Mouse (Mus musculus): ENCODE measurements around the gene Vps45. TPM values are rescaled to one million over a fixed set of nuclear protein-coding genes. Genes with fewer than 3 reads are reported as not detected.

The Vps45 gene
- polyA plus RNA-seq, 1 experiment from 2014 or later = 27.9 TPM

GRCm38 (mm10) chr3:96082100-96082499 is 23.8 kb upstream of the Vps45 start:
- H3K27ac ChIP-seq (ENCODE audit: low read depth, low read length) = no peak overlapping the region
- no peaks in the 10 kb centered on the region for H3K9me3 ChIP-seq (ENCODE audit: control insufficient read depth, low read length)
- no peaks in the 10 kb centered on the region for H3K27me3 ChIP-seq (ENCODE audit: control insufficient read depth, insufficient read depth, low read length)
- H3K4me3 ChIP-seq (ENCODE audit: low read depth, low read length) = no peak overlapping the region
- 91% methylated on average over 2 of the region's 2 CpGs for WGBS
- no peaks in the 10 kb centered on the region for H3K4me1 ChIP-seq (replicated peaks; ENCODE audit: control insufficient read depth, insufficient read depth, low read length)
- H3K4me2 ChIP-seq (replicated peaks; ENCODE audit: low read depth, low read length) = no peak overlapping the region
- H3K36me3 ChIP-seq (ENCODE audit: control insufficient read depth, insufficient read depth, low read length) = no peaks in the 10 kb centered on the region
- no peak overlapping the region for H3K9ac ChIP-seq (ENCODE audit: low read depth, low read length)
- ATAC-seq (ENCODE audit: low FRiP score) = no peak
- no peak for DNase-seq (ENCODE audit: low spot score)

GRCm38 (mm10) chr3:96081650-96082049 is 23.4 kb upstream of the Vps45 start:
- Histone ChIP-seq H3K4me2 (replicated peaks; ENCODE audit: low read depth, low read length) (no peak overlapping the region), H3K4me3 (ENCODE audit: low read depth, low read length) (no peak overlapping the region), H3K4me1 (replicated peaks; ENCODE audit: control insufficient read depth, insufficient read depth, low read length) (no peaks in the 10 kb centered on the region), H3K27ac (ENCODE audit: low read depth, low read length) (no peak overlapping the region), H3K9me3 (ENCODE audit: control insufficient read depth, low read length) (no peaks in the 10 kb centered on the region), H3K36me3 (ENCODE audit: control insufficient read depth, insufficient read depth, low read length) (no peaks in the 10 kb centered on the region), H3K9ac (ENCODE audit: low read depth, low read length) (no peak overlapping the region), H3K27me3 (ENCODE audit: control insufficient read depth, insufficient read depth, low read length) (no peaks in the 10 kb centered on the region)
- DNase-seq (ENCODE audit: low spot score) = no peak
- WGBS = 93% methylated on average over 4 of the region's 4 CpGs
- no peak for ATAC-seq (ENCODE audit: low FRiP score)

- peak; percentile 36 for DNase-seq (ENCODE audit: low spot score)
- ATAC-seq (ENCODE audit: low FRiP score) = no peak
- H3K27me3 ChIP-seq (ENCODE audit: control insufficient read depth, insufficient read depth, low read length) = no peaks in the 10 kb centered on the region
- WGBS = 62% methylated on average over 1 of the region's 1 CpGs
- H3K27ac ChIP-seq (ENCODE audit: low read depth, low read length) = no peak overlapping the region
- no peaks in the 10 kb centered on the region for H3K36me3 ChIP-seq (ENCODE audit: control insufficient read depth, insufficient read depth, low read length)
- H3K9ac ChIP-seq (ENCODE audit: low read depth, low read length) = no peak overlapping the region
- no peak overlapping the region for H3K4me2 ChIP-seq (replicated peaks; ENCODE audit: low read depth, low read length)
- H3K4me1 ChIP-seq (replicated peaks; ENCODE audit: control insufficient read depth, insufficient read depth, low read length) = no peaks in the 10 kb centered on the region
- H3K4me3 ChIP-seq (ENCODE audit: low read depth, low read length) = no peak overlapping the region
- no peaks in the 10 kb centered on the region for H3K9me3 ChIP-seq (ENCODE audit: control insufficient read depth, low read length)
Measured at GRCm38 (mm10) chr3:96081006-96081405, 22.7 kb upstream of the Vps45 start.

DNA sequence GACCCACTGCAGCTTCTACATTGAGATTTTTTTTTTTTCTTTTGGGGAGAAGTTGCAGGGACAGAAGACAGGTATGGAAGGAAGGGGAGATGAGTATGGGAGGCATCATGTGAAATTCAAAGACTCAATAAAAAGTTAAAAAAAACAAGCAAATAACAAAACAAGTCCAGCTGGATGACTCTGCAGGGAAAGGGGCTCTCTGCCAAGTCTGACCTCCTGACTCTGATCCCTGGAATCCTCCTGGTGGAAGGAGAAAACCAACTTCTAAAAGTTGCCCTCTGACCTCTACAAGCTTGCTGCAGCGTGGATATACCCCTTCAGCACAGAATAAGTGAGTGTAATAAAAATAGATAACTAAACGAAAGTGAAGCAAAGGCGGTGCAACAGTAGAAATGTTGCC is 20.4 kb upstream of the Vps45 start:
- WGBS = 63% methylated on average over 3 of the region's 3 CpGs
- Histone ChIP-seq H3K9me3 (ENCODE audit: control insufficient read depth, low read length) (no peaks in the 10 kb centered on the region), H3K27ac (ENCODE audit: low read depth, low read length) (no peak overlapping the region), H3K36me3 (ENCODE audit: control insufficient read depth, insufficient read depth, low read length) (no peaks in the 10 kb centered on the region), H3K4me1 (replicated peaks; ENCODE audit: control insufficient read depth, insufficient read depth, low read length) (no peaks in the 10 kb centered on the region), H3K4me2 (replicated peaks; ENCODE audit: low read depth, low read length) (no peak overlapping the region), H3K4me3 (ENCODE audit: low read depth, low read length) (no peak overlapping the region), H3K27me3 (ENCODE audit: control insufficient read depth, insufficient read depth, low read length) (no peaks in the 10 kb centered on the region), H3K9ac (ENCODE audit: low read depth, low read length) (no peak overlapping the region)
- ATAC-seq (ENCODE audit: low FRiP score) = no peak
- DNase-seq (ENCODE audit: low spot score) = no peak

DNA sequence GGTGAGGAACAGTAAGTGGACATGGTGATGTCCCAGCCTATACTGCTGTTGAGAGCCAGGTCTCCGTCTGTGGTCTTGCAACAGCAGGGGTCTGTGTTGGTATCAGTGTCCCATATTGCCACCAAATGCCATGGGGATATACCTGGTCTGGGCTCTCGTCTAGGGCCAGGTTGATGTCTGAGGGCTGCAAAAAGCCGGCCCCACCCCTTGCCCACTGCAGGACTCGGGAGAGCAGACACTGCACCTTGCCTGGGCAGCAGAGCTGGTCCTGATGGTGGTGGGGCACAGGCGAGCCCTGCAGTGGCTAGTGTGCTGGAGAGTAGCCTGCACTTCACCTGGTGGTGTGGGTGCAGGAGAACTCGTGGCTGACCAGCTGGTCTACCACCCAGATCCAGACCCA is 19.8 kb upstream of the Vps45 start:
- DNase-seq (ENCODE audit: low spot score) = no peak
- H3K4me3 ChIP-seq (ENCODE audit: low read depth, low read length) = no peak overlapping the region
- 69% methylated on average over 6 of the region's 6 CpGs for WGBS
- H3K27ac ChIP-seq (ENCODE audit: low read depth, low read length) = no peak overlapping the region
- no peaks in the 10 kb centered on the region for H3K9me3 ChIP-seq (ENCODE audit: control insufficient read depth, low read length)
- no peaks in the 10 kb centered on the region for H3K4me1 ChIP-seq (replicated peaks; ENCODE audit: control insufficient read depth, insufficient read depth, low read length)
- no peak for ATAC-seq (ENCODE audit: low FRiP score)
- H3K4me2 ChIP-seq (replicated peaks; ENCODE audit: low read depth, low read length) = no peak overlapping the region
- no peaks in the 10 kb centered on the region for H3K36me3 ChIP-seq (ENCODE audit: control insufficient read depth, insufficient read depth, low read length)
- no peak overlapping the region for H3K9ac ChIP-seq (ENCODE audit: low read depth, low read length)
- no peaks in the 10 kb centered on the region for H3K27me3 ChIP-seq (ENCODE audit: control insufficient read depth, insufficient read depth, low read length)

DNA sequence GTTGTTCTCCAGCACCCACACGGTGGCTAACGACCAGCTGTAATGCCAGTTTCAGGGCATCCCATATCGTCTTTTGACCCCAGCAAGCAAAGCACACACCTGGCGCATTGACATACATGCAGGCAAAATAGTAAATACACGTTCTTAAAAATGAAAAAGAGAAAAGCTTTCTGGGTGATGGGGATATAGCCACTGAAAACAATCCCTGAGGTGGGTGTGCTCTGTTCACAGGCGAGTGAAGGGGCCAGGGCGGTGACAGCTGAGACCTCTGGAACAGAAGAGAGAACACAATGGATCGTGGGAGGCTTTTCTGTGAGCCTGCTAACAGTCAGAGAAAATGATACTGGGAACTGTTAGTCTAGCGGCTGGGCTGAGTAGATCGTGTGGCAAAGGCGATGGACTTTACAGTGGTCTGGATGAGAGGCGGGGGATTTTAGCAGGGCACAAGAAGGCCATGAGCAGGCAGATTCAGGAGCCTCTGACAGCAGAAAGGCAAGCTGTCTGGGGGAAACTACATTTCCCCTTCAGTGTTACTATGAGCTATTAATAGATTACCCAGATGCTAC is 14.7 kb upstream of the Vps45 start:
- H3K4me2 ChIP-seq (replicated peaks; ENCODE audit: low read depth, low read length) = no peak overlapping the region
- no peak overlapping the region for H3K27ac ChIP-seq (ENCODE audit: low read depth, low read length)
- 65% methylated on average over 12 of the region's 12 CpGs for WGBS
- no peak for DNase-seq (ENCODE audit: low spot score)
- H3K9ac ChIP-seq (ENCODE audit: low read depth, low read length) = no peak overlapping the region
- no peaks in the 10 kb centered on the region for H3K4me1 ChIP-seq (replicated peaks; ENCODE audit: control insufficient read depth, insufficient read depth, low read length)
- H3K9me3 ChIP-seq (ENCODE audit: control insufficient read depth, low read length) = no peaks in the 10 kb centered on the region
- no peak overlapping the region for H3K4me3 ChIP-seq (ENCODE audit: low read depth, low read length)
- no peaks in the 10 kb centered on the region for H3K36me3 ChIP-seq (ENCODE audit: control insufficient read depth, insufficient read depth, low read length)
- ATAC-seq (ENCODE audit: low FRiP score) = no peak
- no peaks in the 10 kb centered on the region for H3K27me3 ChIP-seq (ENCODE audit: control insufficient read depth, insufficient read depth, low read length)

GRCm38 (mm10) chr3:96070241-96070640 is 12.0 kb upstream of the Vps45 start:
- ATAC-seq (ENCODE audit: low FRiP score) = no peak
- Histone ChIP-seq H3K9me3 (ENCODE audit: control insufficient read depth, low read length) (no peaks in the 10 kb centered on the region), H3K4me1 (replicated peaks; ENCODE audit: control insufficient read depth, insufficient read depth, low read length) (no peaks in the 10 kb centered on the region), H3K9ac (ENCODE audit: low read depth, low read length) (no peak overlapping the region), H3K27me3 (ENCODE audit: control insufficient read depth, insufficient read depth, low read length) (no peaks in the 10 kb centered on the region), H3K36me3 (ENCODE audit: control insufficient read depth, insufficient read depth, low read length) (no peaks in the 10 kb centered on the region), H3K4me2 (replicated peaks; ENCODE audit: low read depth, low read length) (no peak overlapping the region), H3K4me3 (ENCODE audit: low read depth, low read length) (no peak overlapping the region), H3K27ac (ENCODE audit: low read depth, low read length) (no peak overlapping the region)
- no peak for DNase-seq (ENCODE audit: low spot score)
- WGBS = 77% methylated on average over 4 of the region's 4 CpGs

DNA sequence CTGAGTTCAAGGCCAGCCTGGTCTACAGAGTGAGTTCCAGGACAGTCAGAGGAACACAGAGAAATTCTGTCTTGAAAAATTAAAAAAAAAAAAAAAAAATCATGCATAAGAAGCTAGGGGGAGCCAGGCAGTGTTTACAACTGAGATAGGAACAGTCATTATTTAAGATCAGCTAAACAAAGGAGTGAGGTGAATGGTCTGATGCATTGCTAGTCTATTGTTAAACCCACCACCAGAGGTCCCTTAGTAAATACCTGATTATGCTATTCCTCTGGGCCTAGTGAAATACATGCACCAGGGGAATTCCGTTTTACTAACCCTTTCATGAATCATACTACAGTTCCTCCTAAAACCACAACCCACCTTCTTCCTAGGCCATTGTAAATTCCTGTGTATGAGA is 11.3 kb upstream of the Vps45 start:
- Histone ChIP-seq H3K9me3 (ENCODE audit: control insufficient read depth, low read length) (no peaks in the 10 kb centered on the region), H3K27me3 (ENCODE audit: control insufficient read depth, insufficient read depth, low read length) (no peaks in the 10 kb centered on the region), H3K9ac (ENCODE audit: low read depth, low read length) (no peak overlapping the region), H3K4me2 (replicated peaks; ENCODE audit: low read depth, low read length) (no peak overlapping the region), H3K27ac (ENCODE audit: low read depth, low read length) (no peak overlapping the region), H3K4me3 (ENCODE audit: low read depth, low read length) (no peak overlapping the region), H3K4me1 (replicated peaks; ENCODE audit: control insufficient read depth, insufficient read depth, low read length) (no peaks in the 10 kb centered on the region), H3K36me3 (ENCODE audit: control insufficient read depth, insufficient read depth, low read length) (no peaks in the 10 kb centered on the region)
- WGBS = 84% methylated on average over 1 of the region's 1 CpGs
- ATAC-seq (ENCODE audit: low FRiP score) (no peak), DNase-seq (ENCODE audit: low spot score) (no peak)

DNA sequence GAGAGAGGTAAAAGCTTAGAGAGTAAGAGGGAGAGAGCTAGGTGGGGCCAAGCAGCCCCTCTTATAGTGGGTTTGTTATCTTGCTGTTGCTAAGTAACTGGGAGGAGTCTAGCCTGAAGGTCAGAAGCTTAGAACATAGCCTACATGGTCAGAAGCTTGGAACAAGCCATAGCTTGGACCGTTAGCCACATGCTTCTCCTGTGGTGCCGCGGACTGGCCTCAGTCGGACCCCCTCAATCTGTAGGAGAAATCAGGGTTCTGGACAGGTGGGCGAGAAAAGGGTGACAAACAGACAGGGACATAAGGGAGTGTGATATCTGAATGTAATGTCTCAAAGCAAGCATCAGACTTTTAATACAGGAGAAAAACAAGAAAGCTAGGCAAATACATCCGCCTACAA is 10.8 kb upstream of the Vps45 start:
- 92% methylated on average over 6 of the region's 6 CpGs for WGBS
- Histone ChIP-seq H3K27me3 (ENCODE audit: control insufficient read depth, insufficient read depth, low read length) (no peaks in the 10 kb centered on the region), H3K27ac (ENCODE audit: low read depth, low read length) (no peak overlapping the region), H3K4me2 (replicated peaks; ENCODE audit: low read depth, low read length) (no peak overlapping the region), H3K9me3 (ENCODE audit: control insufficient read depth, low read length) (no peaks in the 10 kb centered on the region), H3K4me1 (replicated peaks; ENCODE audit: control insufficient read depth, insufficient read depth, low read length) (no peaks in the 10 kb centered on the region), H3K9ac (ENCODE audit: low read depth, low read length) (no peak overlapping the region), H3K36me3 (ENCODE audit: control insufficient read depth, insufficient read depth, low read length) (no peaks in the 10 kb centered on the region), H3K4me3 (ENCODE audit: low read depth, low read length) (no peak overlapping the region)
- ATAC-seq (ENCODE audit: low FRiP score) (no peak), DNase-seq (ENCODE audit: low spot score) (no peak)

Data from hindbrain, embryonic 11.5 days (tissue).